Mouse (Mus musculus) neural tube, embryonic 14.5 days (tissue): Measurements from ENCODE around the gene Tcf12. TPM values are rescaled to one million over a fixed set of nuclear protein-coding genes. Genes with fewer than 3 reads are reported as not detected.

Experiments used
- ATAC-seq: fragments of 200-750 bp; cut with Nextera tagmentation; 2 replicates; pipeline ENCODE4 v1.8.0; 2017; ENCODE audit warnings: low read depth, mild to moderate bottlenecking, moderate TSS enrichment, moderate library complexity
- H3K27ac ChIP-seq: fragments of 300-500 bp; sonication (generic); 2 replicates; pipeline ENCODE4 v1.5.1; 2014; ENCODE audit warnings: low read depth, mild to moderate bottlenecking, control low read depth, low read length, moderate library complexity, mixed read lengths
- H3K27me3 ChIP-seq: fragments of 300-500 bp; sonication (generic); 2 replicates; pipeline ENCODE4 v1.6.1; 2014; ENCODE audit warnings: low read length; ENCODE audit not compliant: control insufficient read depth, insufficient read depth
- H3K36me3 ChIP-seq: fragments of 300-500 bp; sonication (generic); 2 replicates; pipeline ENCODE4 v1.6.1; 2014; ENCODE audit warnings: low read length, mixed read lengths; ENCODE audit not compliant: control insufficient read depth, insufficient read depth
- H3K4me1 ChIP-seq: fragments of 300-500 bp; sonication (generic); 2 replicates; pipeline ENCODE4 v1.6.1; 2014; ENCODE audit warnings: low read length; ENCODE audit not compliant: control insufficient read depth, insufficient read depth
- H3K4me2 ChIP-seq: fragments of 300-500 bp; sonication (generic); 2 replicates; pipeline ENCODE4 v1.6.1; 2014; ENCODE audit warnings: mild to moderate bottlenecking, low read depth, low read length, control low read depth
- H3K4me3 ChIP-seq: fragments of 300-500 bp; sonication (generic); 2 replicates; pipeline ENCODE4 v1.5.1; 2014; ENCODE audit warnings: low read depth, low read length, control low read depth, mixed read lengths
- H3K9ac ChIP-seq: fragments of 300-500 bp; sonication (generic); replicated peaks from 2 replicates; pipeline ENCODE4 v1.6.1; 2014; ENCODE audit warnings: low read depth, mild to moderate bottlenecking, control low read depth, low read length, mixed read lengths
- H3K9me3 ChIP-seq: fragments of 300-500 bp; sonication (generic); 2 replicates; pipeline ENCODE4 v1.6.1; 2016; ENCODE audit warnings: low read length; ENCODE audit not compliant: control insufficient read depth
- WGBS: fragments of 180-500 bp; shearing (Covaris S2); extraction: QIAGEN DNeasy Blood & Tissue Kit; methylation state at CpG from one replicate; pipeline ENCODE4 v1.1.7; 2014; 5-methylcytosine and 5-hydroxymethylcytosine counted together
- polyA plus RNA-seq: library from polyadenylated mRNA; unstranded; fragments of >200 nt; fragmentation: Nextera tagmentation; extraction: Ambion mirVana; gene quantifications from 2 replicates; pipeline ENCODE4 v1.2.1, GENCODE M21; 2014

Gene Tcf12
- polyA plus RNA-seq, 1 experiment from 2014 or later: 74.1 TPM

GRCm38 (mm10) chr9:71827371-71827770 is 284.3 kb downstream of the Tcf12 start:
- Histone ChIP-seq H3K4me2 (no peak overlapping the region), H3K4me1 (no peaks in the 10 kb centered on the region)
- 93% methylated on average over 5 of the region's 5 CpGs for WGBS

GRCm38 (mm10) chr9:71826040-71826525 is 285.6 kb downstream of the Tcf12 start:
- no peak for ATAC-seq
- H3K27ac ChIP-seq: no peak overlapping the region
- H3K36me3 ChIP-seq: no peaks in the 10 kb centered on the region
- no peak overlapping the region for H3K9ac ChIP-seq
- no peak overlapping the region for H3K4me2 ChIP-seq
- no peak overlapping the region for H3K4me3 ChIP-seq
- no peaks in the 10 kb centered on the region for H3K27me3 ChIP-seq
- H3K4me1 ChIP-seq: no peaks in the 10 kb centered on the region
- H3K9me3 ChIP-seq: no peaks in the 10 kb centered on the region
- WGBS: 68% methylated on average over 12 of the region's 12 CpGs

More at GRCm38 (mm10) chr9:71827371-71827770, 284.3 kb downstream of the Tcf12 start:
- no peak overlapping the region for H3K27ac ChIP-seq
- no peak overlapping the region for H3K4me3 ChIP-seq
- no peak overlapping the region for H3K9ac ChIP-seq
- no peaks in the 10 kb centered on the region for H3K36me3 ChIP-seq
- no peaks in the 10 kb centered on the region for H3K27me3 ChIP-seq
- no peak for ATAC-seq
- no peaks in the 10 kb centered on the region for H3K9me3 ChIP-seq

- WGBS: 89% methylated on average over 3 of the region's 3 CpGs
- no peaks in the 10 kb centered on the region for H3K9me3 ChIP-seq
- no peaks in the 10 kb centered on the region for H3K4me1 ChIP-seq
- no peak overlapping the region for H3K27ac ChIP-seq
- H3K4me3 ChIP-seq: no peak overlapping the region
- H3K27me3 ChIP-seq: no peaks in the 10 kb centered on the region
- H3K36me3 ChIP-seq: no peaks in the 10 kb centered on the region
- ATAC-seq: no peak
- no peak overlapping the region for H3K4me2 ChIP-seq
- H3K9ac ChIP-seq: no peak overlapping the region
Measured at GRCm38 (mm10) chr9:71822003-71822402, 289.7 kb downstream of the Tcf12 start.

GRCm38 (mm10) chr9:71818453-71818852 is 293.2 kb downstream of the Tcf12 start:
- ATAC-seq: no peak
- Histone ChIP-seq H3K9ac (no peak overlapping the region), H3K27me3 (no peaks in the 10 kb centered on the region), H3K36me3 (no peaks in the 10 kb centered on the region), H3K4me2 (no peak overlapping the region), H3K27ac (no peak overlapping the region), H3K4me1 (no peaks in the 10 kb centered on the region), H3K9me3 (no peaks in the 10 kb centered on the region), H3K4me3 (no peak overlapping the region)
- 88% methylated on average over 7 of the region's 7 CpGs for WGBS

GRCm38 (mm10) chr9:71816121-71816520 is 295.6 kb downstream of the Tcf12 start:
- ATAC-seq: no peak
- no peaks in the 10 kb centered on the region for H3K27me3 ChIP-seq
- WGBS: 80% methylated on average over 3 of the region's 3 CpGs

GRCm38 (mm10) chr9:71813565-71813964 is 298.1 kb downstream of the Tcf12 start:
- Histone ChIP-seq H3K4me3 (no peak overlapping the region), H3K36me3 (no peaks in the 10 kb centered on the region), H3K9ac (no peak overlapping the region), H3K4me2 (no peak overlapping the region), H3K9me3 (no peaks in the 10 kb centered on the region), H3K27me3 (no peaks in the 10 kb centered on the region), H3K4me1 (no peaks in the 10 kb centered on the region), H3K27ac (no peak overlapping the region)
- WGBS: 86% methylated on average over 3 of the region's 3 CpGs
- no peak for ATAC-seq

More at GRCm38 (mm10) chr9:71816121-71816520, 295.6 kb downstream of the Tcf12 start:
- Histone ChIP-seq H3K9ac (no peak overlapping the region), H3K9me3 (no peaks in the 10 kb centered on the region), H3K4me3 (no peak overlapping the region), H3K36me3 (no peaks in the 10 kb centered on the region), H3K4me2 (no peak overlapping the region), H3K4me1 (no peaks in the 10 kb centered on the region), H3K27ac (no peak overlapping the region)

GRCm38 (mm10) chr9:71812914-71813313 is 298.8 kb downstream of the Tcf12 start:
- ATAC-seq: no peak
- no peaks in the 10 kb centered on the region for H3K36me3 ChIP-seq
- no peak overlapping the region for H3K4me2 ChIP-seq
- no peak overlapping the region for H3K4me3 ChIP-seq
- H3K9ac ChIP-seq: no peak overlapping the region
- no peaks in the 10 kb centered on the region for H3K9me3 ChIP-seq
- no peaks in the 10 kb centered on the region for H3K4me1 ChIP-seq
- no peak overlapping the region for H3K27ac ChIP-seq
- no peaks in the 10 kb centered on the region for H3K27me3 ChIP-seq
- WGBS: 38% methylated on average over 4 of the region's 4 CpGs

- no peak for ATAC-seq
- no peak overlapping the region for H3K27ac ChIP-seq
- no peak overlapping the region for H3K4me3 ChIP-seq
- no peak overlapping the region for H3K9ac ChIP-seq
- 38% methylated on average over 4 of the region's 4 CpGs for WGBS
- no peak overlapping the region for H3K4me2 ChIP-seq
- H3K9me3 ChIP-seq: no peaks in the 10 kb centered on the region
- H3K4me1 ChIP-seq: no peaks in the 10 kb centered on the region
- H3K36me3 ChIP-seq: no peaks in the 10 kb centered on the region
- H3K27me3 ChIP-seq: no peaks in the 10 kb centered on the region
Measured at GRCm38 (mm10) chr9:71812402-71812801, 299.3 kb downstream of the Tcf12 start.

GRCm38 (mm10) chr9:71811404-71811803 is 300.3 kb downstream of the Tcf12 start:
- no peak overlapping the region for H3K9ac ChIP-seq
- no peaks in the 10 kb centered on the region for H3K4me1 ChIP-seq
- H3K27me3 ChIP-seq: no peaks in the 10 kb centered on the region
- WGBS: 76% methylated on average over 5 of the region's 5 CpGs
- no peaks in the 10 kb centered on the region for H3K9me3 ChIP-seq
- no peak for ATAC-seq
- H3K4me2 ChIP-seq: no peak overlapping the region
- H3K4me3 ChIP-seq: no peak overlapping the region
- no peak overlapping the region for H3K27ac ChIP-seq
- H3K36me3 ChIP-seq: no peaks in the 10 kb centered on the region
